Mouse (Mus musculus): ENCODE results near the gene Mthfd1l. TPM values are rescaled to one million over a fixed set of nuclear protein-coding genes. Genes with fewer than 3 reads are reported as not detected.
"Not testable (repeated sequence)": the region's sequence is repeated elsewhere in the genome, so short reads cannot be mapped to it uniquely, and the experiment has no call there.

Mthfd1l gene
- polyA plus RNA-seq, 2 experiments from 2014 or later, result 12.7 to 15.4 TPM

GRCm38 (mm10) chr10:4046496-4046895 lies 73.6 kb downstream of the Mthfd1l start:
- ATAC-seq, result no peak

- no peak for ATAC-seq
These were observed 74.7 kb downstream of the Mthfd1l start for GRCm38 (mm10) chr10:4047666-4048065.

DNA sequence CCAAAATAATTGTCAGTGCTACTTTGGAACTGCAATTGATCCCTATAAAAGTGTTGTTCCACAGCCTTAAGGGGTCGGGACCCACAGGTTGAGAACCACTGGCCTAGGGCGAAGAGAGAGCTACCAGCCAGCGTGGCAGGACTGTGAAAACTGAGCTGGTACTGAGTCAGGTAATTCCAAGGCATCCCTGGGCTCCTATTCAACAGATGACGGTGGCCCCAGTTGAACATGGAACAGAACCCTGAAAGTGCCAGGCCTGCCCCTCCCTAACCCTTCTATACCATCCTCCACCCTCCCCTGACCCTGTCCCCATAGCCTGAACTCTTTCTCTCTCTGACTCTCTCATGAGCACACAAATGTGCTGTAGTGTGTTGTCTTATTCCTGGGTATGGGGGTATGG lies 77.3 kb downstream of the Mthfd1l start:
- ATAC-seq, result no peak

DNA sequence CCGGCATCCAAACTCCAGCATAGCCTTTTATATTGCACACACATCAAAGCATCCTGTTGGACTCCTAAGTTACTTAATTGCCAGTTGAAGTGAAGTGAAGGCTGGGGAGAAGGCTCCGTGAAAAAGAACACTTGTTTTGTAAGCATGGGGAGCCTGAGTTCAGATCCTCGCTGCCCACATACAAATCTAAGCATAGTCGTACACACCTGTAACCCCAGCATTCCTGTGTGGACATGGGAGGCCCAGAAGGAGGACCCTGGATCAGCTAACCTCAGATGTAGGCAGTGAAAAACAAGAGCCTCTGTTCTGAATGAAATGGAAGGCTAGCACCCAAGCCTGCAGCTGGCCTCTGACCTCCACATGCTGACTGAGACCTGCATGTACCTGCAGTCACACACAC lies 79.8 kb downstream of the Mthfd1l start:
- ATAC-seq, result no peak

DNA sequence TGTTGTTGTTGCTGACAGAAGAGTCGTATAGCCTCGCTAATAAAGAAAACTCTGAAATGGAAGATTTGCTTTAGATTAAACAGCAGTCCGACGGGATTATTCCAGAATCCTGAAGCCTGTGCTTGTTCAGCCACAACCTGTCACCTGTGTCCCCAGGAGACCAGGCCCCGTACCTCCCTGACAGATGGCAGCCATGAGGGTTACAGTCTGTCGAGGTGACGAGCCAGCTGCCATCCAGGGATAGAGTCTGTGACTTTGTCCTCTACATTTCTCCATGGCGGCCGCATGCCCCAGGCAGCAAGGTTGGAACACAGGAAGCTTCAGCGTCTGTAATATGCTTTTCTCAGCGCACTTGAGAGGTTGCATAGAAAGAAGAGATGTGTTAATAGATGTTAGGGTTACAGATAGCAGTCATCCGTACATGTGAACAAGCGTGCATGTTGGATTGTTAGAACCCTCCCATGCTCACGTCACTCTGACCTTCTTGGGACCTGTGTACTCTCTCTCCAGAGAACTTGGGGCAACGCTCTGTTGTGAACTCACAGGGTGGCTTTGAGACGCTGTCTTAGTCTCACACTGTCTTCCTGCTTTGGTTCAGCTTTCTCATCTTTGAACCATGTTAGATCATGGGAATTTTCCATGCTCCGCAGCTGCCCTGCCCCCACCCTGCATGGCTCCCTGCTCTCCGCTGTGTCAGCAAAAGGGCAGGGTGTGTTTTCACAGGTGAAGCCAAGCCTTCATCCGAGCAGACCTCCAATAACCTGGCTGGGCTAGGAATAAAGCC lies 80.6 kb downstream of the Mthfd1l start:
- ATAC-seq, result no peak

DNA sequence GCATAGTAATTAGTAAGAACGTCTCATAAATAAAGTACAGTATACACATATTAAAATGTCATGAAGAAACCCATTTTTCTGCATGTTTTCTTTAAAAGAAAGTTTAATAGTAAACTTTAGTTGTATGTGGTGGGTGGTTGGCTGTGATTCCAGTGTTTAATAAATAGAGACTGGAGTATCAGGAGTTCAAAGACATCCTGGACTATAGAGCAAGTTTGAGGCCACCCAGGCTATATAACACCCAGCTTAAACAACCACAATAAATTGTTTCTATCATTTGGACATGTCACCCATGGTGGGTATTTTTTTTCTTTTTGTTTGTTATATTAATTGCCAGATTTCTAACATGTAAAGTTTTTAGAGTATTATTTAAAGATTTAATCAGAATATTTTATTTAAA lies 81.7 kb downstream of the Mthfd1l start:
- no peak for ATAC-seq

DNA sequence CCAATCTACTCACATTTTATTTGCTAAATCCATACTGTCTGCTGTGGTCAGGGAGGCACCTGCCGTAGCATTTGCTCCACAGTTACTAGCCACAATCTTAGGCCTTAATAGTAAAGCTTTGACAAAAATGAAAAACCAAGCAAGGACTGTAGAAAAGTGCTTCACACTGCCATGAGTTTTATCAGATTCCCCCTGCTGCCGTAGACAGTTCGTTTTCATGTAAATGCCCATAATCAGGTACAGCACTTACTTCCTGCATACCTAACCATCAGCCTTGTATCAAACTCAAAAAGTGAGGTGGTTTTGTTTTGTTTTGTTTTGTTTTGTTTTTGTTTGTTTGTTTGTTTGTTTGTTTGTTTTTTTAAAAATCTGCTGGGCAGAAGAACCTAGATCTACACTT lies 84.5 kb downstream of the Mthfd1l start:
- ATAC-seq, result no peak

DNA sequence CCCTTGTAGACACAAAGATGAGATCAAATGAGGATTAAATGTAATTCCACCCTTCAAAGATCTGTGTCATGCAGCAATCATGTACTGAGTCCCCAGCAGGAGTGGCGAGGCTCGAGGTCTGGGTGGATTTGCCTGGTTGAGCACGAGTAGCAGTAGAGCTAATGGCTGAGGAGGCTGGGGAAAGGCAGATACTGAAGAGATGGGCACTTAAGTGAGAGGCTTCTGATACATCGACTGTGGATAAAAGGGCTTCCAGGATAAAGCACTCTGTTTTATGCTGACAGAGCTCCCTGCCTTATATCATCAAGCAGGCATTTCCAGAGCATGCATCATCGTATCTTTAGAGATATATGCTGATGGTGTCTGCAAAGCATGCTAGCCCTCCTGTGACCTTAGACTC lies 84.9 kb downstream of the Mthfd1l start:
- ATAC-seq, result no peak

- ATAC-seq, result no peak
These were observed 88.4 kb downstream of the Mthfd1l start for GRCm38 (mm10) chr10:4061071-4061987.

- no peak for ATAC-seq
These were observed 90.6 kb downstream of the Mthfd1l start for GRCm38 (mm10) chr10:4063537-4063936.

GRCm38 (mm10) chr10:4065295-4066084 lies 92.6 kb downstream of the Mthfd1l start:
- ATAC-seq, result no peak

GRCm38 (mm10) chr10:4069258-4069826 lies 96.4 kb downstream of the Mthfd1l start:
- no peak for ATAC-seq

DNA sequence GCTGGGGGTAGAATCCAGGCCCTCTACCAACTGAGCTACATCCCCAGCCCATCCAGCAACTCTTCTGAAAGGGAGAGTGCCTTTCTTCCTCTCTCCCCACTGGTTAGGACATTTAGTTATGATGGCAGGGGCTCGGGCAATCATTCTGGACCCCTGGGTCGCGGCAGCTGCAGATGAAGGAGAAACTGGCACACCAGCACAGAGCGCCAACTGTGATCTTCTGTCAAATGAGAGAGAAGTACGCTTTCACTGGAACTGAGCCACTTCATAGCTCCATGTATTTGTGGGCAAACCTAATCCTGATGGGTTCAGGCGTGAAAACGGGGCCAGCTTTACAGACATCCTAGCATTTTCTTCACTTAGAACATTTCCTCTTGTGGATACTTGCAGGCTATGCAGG lies 97.1 kb downstream of the Mthfd1l start:
- ATAC-seq, result no peak

DNA sequence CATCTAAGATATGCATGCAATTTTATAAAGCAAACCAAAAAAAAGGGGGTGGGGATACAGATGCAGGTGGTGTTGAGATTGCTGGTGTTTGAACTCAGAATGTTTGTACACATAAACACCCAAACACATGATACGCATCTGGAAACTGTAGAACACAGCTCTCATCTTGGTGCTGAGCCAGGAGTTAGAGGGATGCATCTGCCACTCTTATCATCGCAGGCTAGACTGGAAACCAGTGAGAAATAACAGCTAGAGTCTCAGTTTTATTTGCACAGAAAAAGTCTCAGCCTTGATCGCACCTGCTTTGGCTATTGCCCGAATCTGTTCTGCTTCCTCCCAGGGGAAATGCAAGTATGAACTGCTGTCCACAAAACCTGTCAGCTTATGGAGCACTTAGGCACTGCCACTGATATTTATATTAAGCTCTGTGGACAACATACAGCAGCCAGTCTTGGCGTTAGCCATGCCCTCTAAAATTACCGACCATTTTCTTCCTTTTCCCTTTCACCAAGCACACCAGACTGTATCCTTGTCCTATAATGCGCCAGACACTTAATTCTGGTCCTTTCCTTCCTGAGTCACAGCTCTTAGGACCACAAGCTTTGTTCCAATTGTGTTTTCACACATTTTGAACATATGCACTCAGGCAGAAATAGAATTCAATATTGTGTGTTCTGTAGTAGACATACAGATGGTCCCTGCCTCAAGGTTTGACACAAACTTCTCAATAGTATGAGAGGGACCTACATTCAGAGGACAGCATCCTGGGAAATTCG lies 98.3 kb downstream of the Mthfd1l start:
- ATAC-seq, result no peak

DNA sequence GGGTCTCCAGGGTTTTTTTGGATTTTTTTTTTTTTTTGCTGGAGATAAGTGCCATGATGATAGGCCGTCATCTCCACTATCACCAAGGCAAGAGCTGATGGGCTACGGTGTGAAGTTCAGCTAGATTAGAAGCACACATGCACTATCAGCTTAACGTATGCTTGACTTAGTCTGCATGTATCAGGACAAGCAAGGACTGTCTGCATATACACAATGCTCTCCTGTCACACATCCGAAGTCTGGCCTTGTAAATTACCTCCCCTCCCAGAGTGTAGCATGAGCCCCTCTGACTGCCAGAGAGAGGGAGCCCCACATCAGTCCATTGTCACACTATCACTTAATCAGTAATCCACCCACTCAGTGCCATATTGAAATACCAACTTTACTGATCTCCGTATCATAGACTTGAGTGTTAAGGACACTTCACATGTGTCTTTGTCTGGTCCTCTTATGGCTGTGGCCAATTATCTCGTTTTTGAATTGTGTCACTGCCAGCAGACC lies 99.0 kb downstream of the Mthfd1l start:
- no peak for ATAC-seq

DNA sequence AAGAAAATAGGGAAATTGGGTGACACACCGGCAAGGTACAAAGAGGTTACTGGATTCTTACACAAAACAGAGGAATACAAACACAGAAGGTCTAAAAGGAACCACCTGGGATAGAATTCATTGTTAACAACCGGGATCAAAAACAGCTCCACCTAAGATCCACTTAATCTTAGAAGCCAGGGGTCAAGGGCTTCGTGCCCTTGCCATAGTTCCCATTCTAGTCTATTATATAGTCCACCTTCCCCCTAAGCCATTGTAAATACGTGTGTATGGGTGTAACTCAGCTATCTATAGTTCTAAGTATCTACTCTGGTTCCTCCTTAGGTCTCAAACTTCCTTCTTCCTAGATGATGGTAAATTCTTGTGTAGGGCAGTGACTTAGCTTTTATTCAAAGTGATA lies 99.6 kb downstream of the Mthfd1l start:
- not testable (repeated sequence) for ATAC-seq

GRCm38 (mm10) chr10:4078220-4078840 lies 105.4 kb downstream of the Mthfd1l start:
- ATAC-seq, result no peak

DNA sequence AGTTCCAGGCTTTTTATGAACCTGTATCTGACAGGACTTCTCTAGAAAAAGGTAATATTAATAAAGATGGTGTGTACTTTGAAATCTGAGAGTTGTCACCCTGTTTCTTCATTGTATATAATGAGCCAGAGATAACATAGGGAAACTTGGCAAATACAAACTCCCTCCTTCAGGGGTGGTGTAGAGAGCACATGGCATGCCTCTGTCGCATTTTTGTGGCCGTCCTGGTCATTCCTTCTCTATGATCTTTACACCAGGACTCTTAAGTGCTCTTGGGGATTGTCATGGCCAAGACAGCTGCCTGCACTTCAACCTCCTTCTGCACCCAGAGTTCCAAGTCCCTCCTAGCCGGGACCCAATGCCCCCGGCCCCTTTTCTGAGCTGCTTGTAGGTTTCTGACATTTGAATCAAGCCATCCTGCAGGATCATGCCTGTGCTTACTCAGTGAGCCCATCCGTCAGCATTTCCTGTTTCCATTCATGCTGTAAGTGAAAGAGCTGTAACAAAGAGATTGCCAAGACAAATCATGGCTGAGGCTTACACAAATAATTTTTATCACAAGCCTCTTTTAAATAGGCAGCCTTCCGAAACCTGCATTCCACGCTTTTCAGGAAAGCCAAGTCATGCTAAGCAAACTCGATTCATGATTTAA lies 106.2 kb downstream of the Mthfd1l start:
- peak; percentile 41 for ATAC-seq

DNA sequence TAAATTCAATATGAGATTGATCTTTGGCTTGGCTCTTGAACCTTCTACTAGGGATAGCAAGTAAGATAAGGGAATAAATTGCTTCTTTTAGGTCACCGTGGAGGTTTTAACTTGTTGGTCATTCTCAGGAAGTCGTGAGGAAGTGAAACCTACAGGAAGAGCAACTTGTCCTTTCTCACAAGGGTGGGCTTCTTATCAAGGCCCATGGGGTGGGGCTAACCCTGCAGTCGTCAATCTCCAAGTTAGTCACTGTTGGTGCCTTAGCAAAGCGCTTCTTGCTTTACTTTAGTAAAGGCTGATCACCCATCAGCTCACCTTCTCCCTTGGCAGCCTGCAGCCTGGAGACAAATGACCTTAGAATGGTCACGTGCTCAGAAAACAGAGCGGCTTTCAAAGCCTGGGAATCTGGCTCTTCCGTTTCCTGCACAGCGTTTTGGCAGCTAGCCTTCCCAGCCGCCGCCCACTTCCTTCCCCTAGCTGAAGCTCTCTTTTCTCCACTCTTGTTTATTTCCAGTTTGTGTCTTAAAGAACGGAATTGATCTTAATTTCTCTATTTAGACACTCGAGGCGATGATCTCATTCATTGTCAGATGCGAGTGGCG lies 106.8 kb downstream of the Mthfd1l start:
- peak; percentile 47 for ATAC-seq

GRCm38 (mm10) chr10:4083609-4084008 lies 110.7 kb downstream of the Mthfd1l start:
- ATAC-seq, result no peak
